Mouse (Mus musculus) neutrophil, adult 59 days (primary cell): ENCODE results near the gene Gm37240. TPM values are rescaled to one million over a fixed set of nuclear protein-coding genes. Genes with fewer than 3 reads are reported as not detected.

Source experiments
- total RNA-seq, 2 experiments: library from RNA; stranded (reverse); gene quantifications; 1 replicate in 1 of 2; 2 replicates in 1 of 2; pipeline ENCODE4 v1.2.4; 2023

Gm37240 gene
- not detected for total RNA-seq

DNA sequence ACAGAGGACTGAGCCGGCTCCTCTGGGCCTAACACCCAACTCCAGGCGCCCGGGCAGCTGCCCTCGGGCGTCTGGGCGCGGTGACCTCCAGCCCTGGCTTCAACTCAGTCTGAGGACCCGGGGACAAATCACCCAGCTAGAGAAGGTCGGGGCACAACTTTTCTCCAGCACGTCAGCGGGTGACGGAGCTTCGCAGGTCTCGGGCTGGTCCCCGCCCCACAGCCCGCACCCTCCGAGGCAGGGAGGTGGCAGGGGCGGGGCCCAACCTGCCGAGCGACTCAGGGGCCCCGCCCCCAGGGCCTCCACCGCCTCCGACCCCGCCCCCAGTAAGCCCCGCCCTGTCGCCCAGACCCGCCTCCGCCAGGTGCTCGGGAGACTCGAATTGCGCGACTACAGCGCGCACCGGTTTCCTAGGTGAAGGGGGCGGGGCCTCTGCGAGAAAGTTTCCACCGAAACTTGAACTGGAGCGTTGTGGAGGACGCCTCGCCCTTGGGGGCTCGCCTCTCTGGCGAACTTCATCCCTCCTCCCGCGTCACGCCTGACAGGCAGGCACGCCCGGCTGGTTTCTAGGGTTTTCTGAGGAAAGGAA is at the start of gene Gm37240, which contains the start of gene Glt28d2:
Gene Gm37240, minus strand, starts transcription at position 280 of the 589 bp plus-strand sequence.
Gene Glt28d2, minus strand, starts transcription at position 278 of the 589 bp plus-strand sequence.

GRCm38 (mm10) chr3:85817191-85817590 is 70.1 kb downstream of the Gm37240 start, which contains the start of gene Fam160a1:
Fam160a1 (minus strand) TSS chr3:85817291.

DNA sequence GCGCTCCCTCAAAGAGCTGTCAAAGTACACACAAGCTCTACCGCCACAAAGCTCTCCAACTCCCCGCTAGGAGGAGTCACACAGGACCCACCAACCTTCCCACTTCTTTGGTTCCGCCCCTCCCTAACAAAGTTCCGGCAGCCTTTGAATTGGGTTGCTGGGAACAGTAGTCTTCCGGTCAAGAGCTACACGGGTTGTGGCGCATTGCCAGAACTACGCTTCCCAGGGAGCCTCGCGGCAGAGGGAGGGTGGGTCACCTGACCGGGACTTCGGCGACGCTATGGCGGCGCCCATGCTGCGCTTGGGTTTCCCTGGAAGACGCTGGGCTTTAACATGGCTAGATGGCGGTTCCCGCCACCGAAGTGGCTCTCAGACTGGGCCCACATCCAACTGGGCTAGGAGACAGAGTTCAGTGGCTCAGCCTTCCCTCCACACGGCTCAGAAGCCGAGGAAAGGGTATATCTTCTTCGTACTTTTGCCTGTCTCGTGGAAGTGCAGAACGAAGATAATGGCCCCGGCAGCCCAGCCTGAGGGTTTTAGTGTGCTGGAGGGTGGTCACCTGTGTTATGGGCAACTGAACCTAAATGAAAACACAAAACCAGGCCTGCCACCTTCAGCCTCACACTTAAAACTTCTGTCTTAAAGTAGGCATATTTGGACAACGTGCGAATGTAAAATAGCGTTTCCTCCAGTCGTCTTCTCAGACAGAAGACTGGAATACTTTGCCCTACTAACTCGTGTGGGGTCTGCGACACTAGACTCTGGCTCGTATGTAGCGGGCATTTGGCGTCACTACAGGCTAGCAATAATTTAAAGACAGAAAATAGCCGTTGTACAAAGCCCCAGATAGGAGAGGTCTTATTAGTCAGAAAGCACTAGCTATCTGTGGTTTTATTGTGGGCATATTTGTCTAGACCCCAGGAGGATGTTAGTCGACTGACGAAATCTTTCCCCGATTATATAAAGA is 313.2 kb downstream of the Gm37240 start, which contains the start of gene Gatb:
Gene Gatb, plus strand, starts transcription at position 256 of the 967 bp plus-strand sequence.

DNA sequence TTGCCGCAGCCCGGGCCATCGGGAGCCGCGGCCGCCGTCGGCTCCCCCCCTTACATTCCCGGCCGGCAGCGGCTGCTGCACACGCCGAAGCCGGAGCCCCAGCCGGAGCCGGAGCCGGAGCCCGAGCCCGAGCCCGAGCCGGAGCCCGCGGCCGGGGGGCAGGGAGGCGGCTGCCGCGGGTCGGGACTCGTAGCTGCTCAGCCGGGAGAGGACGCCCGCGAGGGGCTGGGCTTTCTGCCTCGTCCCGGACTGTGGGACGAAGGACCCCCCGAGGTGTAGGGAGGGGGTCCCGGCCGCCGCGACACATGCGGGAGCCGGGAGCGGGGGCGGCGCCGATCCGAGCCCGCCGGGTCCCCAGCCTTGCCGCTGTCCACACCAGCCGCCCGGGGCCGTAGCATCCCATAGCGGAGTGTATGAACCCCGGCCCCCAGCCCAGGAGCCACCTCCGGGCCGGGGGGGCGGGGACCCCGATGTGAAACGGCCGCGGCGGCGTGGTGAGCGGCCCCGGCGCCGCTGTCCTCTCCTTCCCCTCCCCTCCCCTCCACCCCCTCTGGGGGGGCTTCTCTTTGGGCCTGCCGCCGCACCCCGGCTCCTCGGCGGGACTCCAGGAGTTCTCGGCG is 1072.4 kb downstream of the Gm37240 start, which contains the start of gene Fbxw7:
Gene Fbxw7, plus strand, starts transcription at position 507 of the 620 bp plus-strand sequence.

DNA sequence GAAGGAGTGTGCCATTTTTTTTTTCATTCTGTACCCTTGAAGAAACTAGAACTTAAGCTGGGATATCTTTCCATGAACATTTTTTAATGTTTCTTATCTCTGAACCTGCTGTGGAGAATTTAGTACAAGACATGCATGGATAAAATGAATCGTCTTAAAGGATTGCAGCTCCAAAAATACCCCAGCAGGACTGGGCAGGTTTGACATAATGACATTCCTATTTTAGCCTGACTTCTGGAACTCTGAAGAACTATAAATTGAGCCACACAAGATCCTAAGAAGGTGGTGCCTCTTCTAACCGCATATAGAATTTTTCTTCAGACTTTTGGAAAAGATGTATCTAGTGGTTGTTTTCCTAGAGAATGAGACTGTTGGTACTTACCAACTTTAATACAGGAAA is 1294.0 kb downstream of the Gm37240 start, which contains the start of gene Tigd4:
Gene Tigd4, plus strand, starts transcription at position 301 of the 400 bp plus-strand sequence.

GRCm38 (mm10) chr3:84582023-84582912 is 1305.0 kb downstream of the Gm37240 start, which contains the start of gene Arfip1:
Arfip1 (minus strand) TSS chr3:84582625.

DNA sequence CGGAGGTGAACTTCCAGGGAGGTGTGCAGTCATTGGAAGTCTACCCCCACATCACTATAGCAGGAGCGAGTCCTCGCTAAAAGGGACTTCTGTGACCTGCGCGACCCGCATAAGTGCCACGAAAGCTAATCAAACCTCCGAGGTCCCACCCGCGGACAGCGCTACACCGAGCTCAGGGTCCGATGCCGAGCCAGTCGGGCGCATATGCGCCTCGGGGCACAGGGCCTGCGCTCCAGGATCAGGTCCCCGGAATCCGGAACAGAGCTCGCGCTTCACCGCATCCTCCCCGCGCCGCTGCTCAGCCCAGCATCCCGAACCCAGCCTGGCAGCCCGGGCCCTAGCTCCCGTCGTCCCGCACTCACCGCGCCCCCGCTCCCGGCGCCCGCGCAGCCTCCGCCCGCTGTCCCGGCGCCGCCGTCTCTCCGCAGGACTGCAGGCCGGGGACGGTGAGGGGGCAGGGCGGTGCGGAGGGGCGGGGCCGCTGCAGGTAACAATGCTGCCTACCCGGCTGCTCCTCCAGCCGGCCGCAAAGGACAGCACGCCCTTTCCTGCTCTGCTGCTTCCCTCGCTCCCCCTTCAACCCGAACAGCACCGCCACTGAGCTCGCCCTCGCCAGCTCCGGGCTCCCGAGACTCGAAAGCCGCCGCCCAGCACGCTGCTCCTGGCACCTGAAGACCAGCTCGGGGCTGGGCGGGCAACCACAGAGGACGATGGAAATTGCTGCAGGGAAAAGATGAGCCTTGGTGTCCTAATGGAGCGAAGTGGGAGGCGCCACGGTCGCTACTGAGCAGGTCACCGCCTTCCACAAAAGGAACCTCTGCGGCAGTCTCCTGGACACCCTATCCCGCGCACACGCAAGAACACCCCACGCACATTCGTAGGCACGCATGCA is 1407.1 kb downstream of the Gm37240 start, which contains the start of gene Fhdc1:
Gene Fhdc1, minus strand, starts transcription at position 424 of the 892 bp plus-strand sequence.

Other genes with a start within 250 kb of the Gm37240 start
- gene Fam160a1, start 70.2 kb downstream of the Gm37240 start, total RNA-seq: under 1 TPM; 0.26 to 0.29 TPM
- gene Glt28d2, start within 50 bp of the Gm37240 start, total RNA-seq: not detected
- gene Sh3d19, start 83.6 kb upstream of the Gm37240 start, total RNA-seq: 1 to 10 TPM in 1 of 2 experiments, under 1 TPM in 1; 1.00 to 1.5 TPM
- gene Prss48, start 115.0 kb upstream of the Gm37240 start, total RNA-seq: not detected